Mouse (Mus musculus) intestine, postnatal 0 days (tissue): ENCODE data around the gene Olfr1508. TPM values are rescaled to one million over a fixed set of nuclear protein-coding genes. Genes with fewer than 3 reads are reported as not detected.

Source experiments
- ATAC-seq: fragments of 200-750 bp; cut with Nextera tagmentation; 2 replicates; pipeline ENCODE4 v1.8.0; 2017; ENCODE audit warnings: mild to moderate bottlenecking, moderate TSS enrichment, moderate library complexity
- H3K27ac ChIP-seq: fragments of 300-500 bp; sonication (generic); 2 replicates; pipeline ENCODE4 v1.5.1; 2014; ENCODE audit warnings: mild to moderate bottlenecking, low read depth, low read length, moderate library complexity
- H3K27me3 ChIP-seq: fragments of 300-500 bp; sonication (generic); replicated peaks from 2 replicates; pipeline ENCODE4 v1.6.1; 2014; ENCODE audit warnings: low read length, mixed read lengths; ENCODE audit not compliant: control insufficient read depth, insufficient read depth
- H3K36me3 ChIP-seq: fragments of 300-500 bp; sonication (generic); 2 replicates; pipeline ENCODE4 v1.6.1; 2014; ENCODE audit warnings: mild to moderate bottlenecking, moderate library complexity; ENCODE audit not compliant: control insufficient read depth, insufficient read depth
- H3K4me1 ChIP-seq: fragments of 300-500 bp; sonication (generic); replicated peaks from 2 replicates; pipeline ENCODE4 v1.6.1; 2014; ENCODE audit warnings: antibody characterized with exemption, low read length, mixed read lengths; ENCODE audit not compliant: control insufficient read depth, insufficient read depth
- H3K4me2 ChIP-seq: fragments of 300-500 bp; sonication (generic); replicated peaks from 2 replicates; pipeline ENCODE4 v1.6.1; 2014; ENCODE audit warnings: low read depth, mild to moderate bottlenecking, moderate library complexity
- H3K4me3 ChIP-seq: fragments of 300-500 bp; sonication (generic); 2 replicates; pipeline ENCODE4 v1.5.1; 2014; ENCODE audit warnings: low read depth, low read length
- H3K9ac ChIP-seq: fragments of 300-500 bp; sonication (generic); 2 replicates; pipeline ENCODE4 v1.6.1; 2014; ENCODE audit warnings: mild to moderate bottlenecking, low read depth, low read length
- H3K9me3 ChIP-seq: fragments of 300-500 bp; sonication (generic); 2 replicates; pipeline ENCODE4 v1.6.1; 2016; ENCODE audit warnings: mixed run types; ENCODE audit not compliant: control insufficient read depth
- CTCF ChIP-seq: sonication (generic); IDR thresholded peaks from 2 replicates; pipeline ENCODE4 v1.5.1; 2016; ENCODE audit warnings: low read depth, mild to moderate bottlenecking, control low read depth, antibody characterized with exemption, moderate library complexity
- WGBS: fragments of 180-500 bp; shearing (Covaris S2); extraction: QIAGEN DNeasy Blood & Tissue Kit; methylation state at CpG from one replicate; pipeline ENCODE4 v1.1.7; 2014; 5-methylcytosine and 5-hydroxymethylcytosine counted together
- polyA plus RNA-seq: library from polyadenylated mRNA; unstranded; fragments of >200 nt; fragmentation: Nextera tagmentation; extraction: Ambion mirVana; gene quantifications from 2 replicates; pipeline ENCODE4 v1.2.1, GENCODE M21; 2015

Gene Olfr1508
- polyA plus RNA-seq = not detected in 2 replicates

GRCm38 (mm10) chr14:52467395-52467794 is at the start of gene Olfr1508:
Gene Olfr1508, minus strand, starts transcription at chr14:52467495.
- Histone ChIP-seq H3K9me3 (no peaks in the 10 kb centered on the region), H3K36me3 (no peaks in the 10 kb centered on the region), H3K9ac (no peak within 1 kb of the TSS), H3K4me1 (no peaks in the 10 kb centered on the region), H3K27ac (no peak within 1 kb of the TSS), H3K4me2 (no peak within 1 kb of the TSS), H3K4me3 (no peak within 1 kb of the TSS), H3K27me3 (no peaks in the 10 kb centered on the region)
- 50% methylated on average over 2 of the region's 2 CpGs for WGBS
- ATAC-seq = no peak
- TF ChIP-seq CTCF = no peak

- no peak within 1 kb of the TSS for H3K27ac ChIP-seq
Measured at GRCm38 (mm10) chr14:52495516-52495915, 28.2 kb upstream of the Olfr1508 start, which contains the start of gene Olfr1507. Gene Olfr1507, minus strand, starts transcription at chr14:52495749.

GRCm38 (mm10) chr14:52465738-52466137 is 1.6 kb downstream of the Olfr1508 start:
- WGBS = 60% methylated on average over 1 of the region's 1 CpGs
- H3K9ac ChIP-seq = no peak overlapping the region
- no peaks in the 10 kb centered on the region for H3K9me3 ChIP-seq
- H3K27me3 ChIP-seq = no peaks in the 10 kb centered on the region
- no peak overlapping the region for H3K4me2 ChIP-seq
- no peaks in the 10 kb centered on the region for H3K36me3 ChIP-seq
- no peak overlapping the region for H3K4me3 ChIP-seq
- no peak for ATAC-seq
- no peaks in the 10 kb centered on the region for H3K4me1 ChIP-seq
- TF ChIP-seq CTCF = no peak
- H3K27ac ChIP-seq = no peak overlapping the region

More at GRCm38 (mm10) chr14:52495516-52495915, 28.2 kb upstream of the Olfr1508 start, which contains the start of gene Olfr1507:
- H3K27me3 ChIP-seq = no peaks in the 10 kb centered on the region
- no peak within 1 kb of the TSS for H3K4me3 ChIP-seq
- H3K9ac ChIP-seq = no peak within 1 kb of the TSS
- ATAC-seq = no peak
- H3K4me2 ChIP-seq = no peak within 1 kb of the TSS
- 81% methylated on average over 4 of the region's 4 CpGs for WGBS
- H3K9me3 ChIP-seq = no peaks in the 10 kb centered on the region
- TF ChIP-seq CTCF = no peak
- H3K36me3 ChIP-seq = no peaks in the 10 kb centered on the region
- no peaks in the 10 kb centered on the region for H3K4me1 ChIP-seq

GRCm38 (mm10) chr14:52461928-52462327 is 5.4 kb downstream of the Olfr1508 start:
- Histone ChIP-seq H3K27ac (no peak overlapping the region), H3K4me2 (no peak overlapping the region), H3K9ac (no peak overlapping the region), H3K9me3 (no peaks in the 10 kb centered on the region), H3K4me1 (no peaks in the 10 kb centered on the region), H3K36me3 (no peaks in the 10 kb centered on the region), H3K27me3 (no peaks in the 10 kb centered on the region), H3K4me3 (no peak overlapping the region)
- no peak for TF ChIP-seq CTCF
- ATAC-seq = no peak

- no peak for ATAC-seq
- H3K9me3 ChIP-seq = no peaks in the 10 kb centered on the region
- no peak overlapping the region for H3K4me3 ChIP-seq
- no peaks in the 10 kb centered on the region for H3K4me1 ChIP-seq
- WGBS = 86% methylated on average over 8 of the region's 8 CpGs
- H3K27me3 ChIP-seq = no peaks in the 10 kb centered on the region
- no peak overlapping the region for H3K27ac ChIP-seq
- H3K9ac ChIP-seq = no peak overlapping the region
- H3K4me2 ChIP-seq = no peak overlapping the region
- no peaks in the 10 kb centered on the region for H3K36me3 ChIP-seq
- no peak for TF ChIP-seq CTCF
Measured at GRCm38 (mm10) chr14:52451138-52451537, 16.2 kb downstream of the Olfr1508 start.

- H3K9me3 ChIP-seq = no peaks in the 10 kb centered on the region
- H3K4me3 ChIP-seq = no peak within 1 kb of the TSS
- H3K4me1 ChIP-seq = no peaks in the 10 kb centered on the region
- no peak for ATAC-seq
- no peak within 1 kb of the TSS for H3K9ac ChIP-seq
- TF ChIP-seq CTCF = no peak
- H3K27ac ChIP-seq = no peak within 1 kb of the TSS
- H3K4me2 ChIP-seq = no peak within 1 kb of the TSS
- H3K36me3 ChIP-seq = no peaks in the 10 kb centered on the region
- no peaks in the 10 kb centered on the region for H3K27me3 ChIP-seq
Measured at GRCm38 (mm10) chr14:52442690-52443089, 24.6 kb downstream of the Olfr1508 start, which contains the start of gene Olfr1509. Gene Olfr1509, plus strand, starts transcription at chr14:52442990.

- WGBS = 89% methylated on average over 1 of the region's 1 CpGs
- Histone ChIP-seq H3K27me3 (no peaks in the 10 kb centered on the region), H3K9ac (no peak overlapping the region), H3K4me1 (no peaks in the 10 kb centered on the region), H3K36me3 (no peaks in the 10 kb centered on the region), H3K27ac (no peak overlapping the region), H3K4me2 (no peak overlapping the region), H3K9me3 (no peaks in the 10 kb centered on the region), H3K4me3 (no peak overlapping the region)
- no peak for ATAC-seq
- no peak for TF ChIP-seq CTCF
Measured at GRCm38 (mm10) chr14:52427686-52428085, 39.6 kb downstream of the Olfr1508 start.
